Mouse (Mus musculus) layer of hippocampus, adult 18-20 months (tissue): ENCODE measurements around the gene Col6a6. TPM values are rescaled to one million over a fixed set of nuclear protein-coding genes. Genes with fewer than 3 reads are reported as not detected.
"Not testable (repeated sequence)": the region's sequence is repeated elsewhere in the genome, so short reads cannot be mapped to it uniquely, and the experiment has no call there.

ENCODE experiments used
- DNase-seq, 2 experiments: peaks; one replicate each; pipeline ENCODE4 v3.0.0; 2022; ENCODE audit warnings: low spot score in 2 of 2
- total RNA-seq, 2 experiments: library from RNA; stranded (reverse); gene quantifications; 2 replicates each; pipeline ENCODE4 v1.2.3; 2021

The Col6a6 gene
- total RNA-seq, 2 experiments from 2014 or later, result 0.25 to 0.28 TPM

DNA sequence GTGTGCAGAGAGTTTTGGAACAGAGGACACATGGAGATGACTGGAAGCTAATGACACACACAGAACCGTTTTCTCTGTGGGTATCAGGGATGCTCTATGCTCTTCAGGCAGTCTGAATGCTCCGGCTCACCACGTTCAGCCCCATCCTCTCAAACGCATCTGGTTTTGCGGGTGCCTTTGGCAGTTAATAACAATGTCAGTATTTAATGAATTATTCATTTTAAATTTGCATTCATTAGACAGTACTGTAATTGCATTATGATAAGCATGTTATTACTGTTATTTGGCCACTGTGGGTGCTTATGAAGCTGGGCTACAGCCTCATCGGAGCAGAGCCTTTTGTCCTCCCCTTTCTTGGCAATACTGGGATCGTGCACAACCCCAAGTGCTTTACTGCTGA is 146.6 kb downstream of the Col6a6 start:
- DNase-seq, result no peak

GRCm38 (mm10) chr9:105675941-105676340 is 152.0 kb downstream of the Col6a6 start:
- no peak for DNase-seq

- DNase-seq, result no peak
Measured at GRCm38 (mm10) chr9:105672032-105672431, 155.9 kb downstream of the Col6a6 start.

DNA sequence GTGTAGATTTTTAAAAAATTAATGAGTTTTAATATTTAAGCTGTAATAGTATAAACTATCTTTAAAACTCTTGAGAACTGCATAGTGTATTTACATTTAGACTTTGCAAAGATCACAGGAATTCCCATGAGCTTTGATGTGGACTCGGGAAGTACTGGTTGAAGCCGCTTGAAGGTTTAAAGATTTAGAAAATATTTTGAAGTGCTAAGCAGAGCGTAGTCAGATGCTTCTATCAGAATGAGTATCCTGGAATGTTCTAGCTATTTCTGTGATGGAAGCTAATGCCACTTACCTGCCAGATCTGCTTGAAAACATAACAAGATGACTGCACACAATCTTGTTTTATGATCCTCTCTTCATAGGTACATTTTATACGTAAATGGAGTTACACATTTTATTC is 157.0 kb downstream of the Col6a6 start:
- DNase-seq, result no peak

DNA sequence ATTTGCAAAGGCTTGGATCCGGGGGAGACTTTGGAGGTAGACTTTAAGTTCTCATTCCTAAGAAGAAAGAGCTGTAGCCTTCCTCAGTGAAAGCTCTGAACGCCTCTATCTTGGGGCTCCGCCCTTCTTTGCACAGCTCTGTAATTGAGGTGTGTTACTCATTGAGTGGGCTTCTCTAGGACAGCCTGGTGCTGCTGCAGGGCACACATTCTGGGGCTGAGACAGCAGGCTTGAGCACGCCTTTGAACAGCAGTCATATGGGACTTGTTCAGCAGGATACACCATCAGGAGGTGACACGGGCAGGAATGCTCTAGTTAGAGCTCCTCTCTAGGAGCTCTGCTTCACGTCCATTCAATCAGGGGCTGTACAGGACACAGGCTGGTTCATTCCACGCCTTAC is 162.7 kb downstream of the Col6a6 start:
- no peak for DNase-seq

- no peak for DNase-seq
Measured at GRCm38 (mm10) chr9:105659877-105660276, 168.1 kb downstream of the Col6a6 start.

DNA sequence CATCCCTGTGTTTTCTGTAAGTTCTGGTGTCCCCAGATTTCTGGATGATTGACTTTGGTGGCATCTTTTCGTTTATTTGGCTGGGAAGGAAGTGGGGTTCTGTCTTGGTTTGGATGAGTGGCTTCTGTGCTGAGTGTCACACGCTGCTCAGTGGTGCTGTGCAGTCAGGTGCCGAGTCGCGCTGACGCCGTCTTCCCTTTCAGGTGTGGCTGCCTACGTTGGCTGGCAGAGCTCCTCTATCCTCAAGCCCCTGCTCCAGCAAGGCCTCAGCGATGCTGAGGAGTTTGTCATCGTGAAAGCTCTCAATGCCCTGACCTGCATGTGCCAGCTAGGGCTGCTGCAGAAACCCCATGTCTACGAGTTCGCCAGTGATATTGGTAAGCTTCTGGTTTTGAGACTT is 169.7 kb downstream of the Col6a6 start:
- no peak for DNase-seq

DNA sequence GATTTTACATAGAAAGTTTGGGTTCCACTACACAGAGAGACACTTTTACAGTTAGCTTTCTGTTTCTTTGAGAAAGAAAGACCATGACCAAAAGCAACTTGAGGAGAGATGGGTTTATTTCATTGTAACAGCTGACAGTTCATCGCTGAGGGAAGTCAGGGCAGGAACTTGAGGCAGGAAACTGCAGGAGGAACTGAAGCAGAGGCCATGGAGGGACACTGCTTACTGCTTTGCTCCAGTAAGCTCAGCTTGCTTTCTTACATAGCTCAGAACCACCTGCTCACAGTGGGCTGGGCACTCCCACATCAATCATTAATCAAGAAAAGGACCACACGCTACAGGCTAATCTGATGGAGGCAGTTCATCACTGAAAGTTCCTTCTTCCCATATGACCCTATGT is 171.8 kb downstream of the Col6a6 start:
- no peak for DNase-seq

DNA sequence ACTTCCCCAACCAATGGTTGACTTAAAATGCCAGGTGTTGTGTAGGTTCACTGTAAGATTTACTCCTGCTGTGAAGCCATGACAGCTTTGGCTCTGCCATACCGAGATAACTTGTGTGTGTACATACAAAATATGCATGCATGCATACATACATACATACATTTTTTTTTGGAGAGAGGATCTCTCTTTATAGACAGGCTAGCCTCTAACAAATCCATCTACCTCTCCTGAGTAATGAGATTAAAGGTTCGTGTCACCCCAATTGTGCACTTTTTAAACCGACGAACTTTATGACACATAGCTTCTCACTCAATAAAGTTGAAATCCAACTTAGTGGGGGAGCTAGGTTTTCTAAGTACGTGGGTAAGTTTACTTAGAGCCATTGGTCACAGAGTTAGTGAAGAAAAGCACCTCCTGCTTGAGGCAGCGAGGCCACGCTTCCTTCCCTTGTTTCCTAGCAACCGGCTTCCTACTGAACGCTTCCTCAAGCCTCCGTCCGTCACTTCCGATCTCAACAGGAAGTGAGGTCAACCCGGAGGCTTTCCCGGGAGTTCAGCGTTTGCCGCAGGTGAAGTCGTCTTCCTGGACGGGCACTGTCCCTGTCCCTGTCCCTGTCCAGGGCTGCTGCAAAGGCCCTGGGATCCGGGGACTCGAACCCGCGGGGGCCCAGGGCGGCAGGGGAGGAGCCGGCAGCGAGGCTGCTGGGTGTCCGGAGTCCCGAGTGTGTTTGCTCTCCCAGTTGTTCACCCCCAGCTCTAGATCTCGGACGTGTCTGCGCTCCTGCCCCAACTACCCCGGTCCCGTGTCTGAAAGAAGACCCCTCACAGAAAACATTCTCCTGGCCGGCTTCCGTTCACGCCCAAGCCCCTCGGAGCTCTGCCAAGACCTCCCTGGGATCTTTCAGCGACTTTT is 185.2 kb downstream of the Col6a6 start, which contains the start of gene Pik3r4:
Gene Pik3r4 (plus strand): TSS at position 519 of the 912 bp plus-strand sequence.
- peak; percentile 81 to 88 for DNase-seq

- DNase-seq, result not testable (repeated sequence)
Measured at GRCm38 (mm10) chr9:105641377-105641776, 186.6 kb downstream of the Col6a6 start.

Other genes with a start within 250 kb of the Col6a6 start
- 10 to 100 TPM; 43.1 to 46.8 TPM for gene Pik3r4, start 185.2 kb downstream of the Col6a6 start, total RNA-seq
- 1 to 10 TPM in 1 of 2 experiments, under 1 TPM in 1; 0.72 to 1.0 TPM for gene Col6a5, start 132.5 kb upstream of the Col6a6 start, total RNA-seq